Mouse (Mus musculus) kidney, embryonic 15.5 days (tissue): ENCODE data around the gene Myf5. TPM values are rescaled to one million over a fixed set of nuclear protein-coding genes. Genes with fewer than 3 reads are reported as not detected.

ENCODE experiments used
- ATAC-seq: fragments of 200-750 bp; cut with Nextera tagmentation; replicated peaks from 2 replicates; pipeline ENCODE4 v1.8.0; 2017; ENCODE audit warnings: moderate TSS enrichment; ENCODE audit not compliant: low FRiP score
- H3K27ac ChIP-seq: fragments of 300-500 bp; sonication (generic); 2 replicates; pipeline ENCODE4 v1.5.1; 2015; ENCODE audit warnings: mild to moderate bottlenecking, inconsistent platforms
- H3K27me3 ChIP-seq: fragments of 300-500 bp; sonication (generic); 2 replicates; pipeline ENCODE4 v1.6.1; 2015; ENCODE audit warnings: inconsistent platforms
- H3K36me3 ChIP-seq: fragments of 300-500 bp; sonication (generic); 2 replicates; pipeline ENCODE4 v1.6.1; 2015; ENCODE audit warnings: inconsistent platforms
- H3K4me1 ChIP-seq: fragments of 300-500 bp; sonication (generic); 2 replicates; pipeline ENCODE4 v1.6.1; 2015; ENCODE audit warnings: inconsistent platforms
- H3K4me2 ChIP-seq: fragments of 300-500 bp; sonication (generic); 2 replicates; pipeline ENCODE4 v1.6.1; 2015; ENCODE audit warnings: moderate library complexity, mild to moderate bottlenecking, inconsistent platforms
- H3K4me3 ChIP-seq: fragments of 300-500 bp; sonication (generic); replicated peaks from 2 replicates; pipeline ENCODE4 v1.5.1; 2015; ENCODE audit warnings: mild to moderate bottlenecking, inconsistent platforms
- H3K9ac ChIP-seq: fragments of 300-500 bp; sonication (generic); 2 replicates; pipeline ENCODE4 v1.6.1; 2015; ENCODE audit warnings: mild to moderate bottlenecking, inconsistent platforms
- H3K9me3 ChIP-seq: fragments of 300-500 bp; sonication (generic); replicated peaks from 2 replicates; pipeline ENCODE4 v1.6.1; 2016; ENCODE audit warnings: inconsistent platforms
- WGBS: fragments of 180-500 bp; shearing (Covaris S2); methylation state at CpG from one replicate; pipeline ENCODE4 v1.1.7; 2015; ENCODE audit warnings: mixed read lengths; 5-methylcytosine and 5-hydroxymethylcytosine counted together
- polyA plus RNA-seq: library from polyadenylated mRNA; unstranded; fragments of >200 nt; fragmentation: Nextera tagmentation; extraction: Ambion mirVana; gene quantifications from 2 replicates; pipeline ENCODE4 v1.2.1, GENCODE M21; 2015

Myf5 gene
- 0.80 and 0.95 TPM in 2 replicates for polyA plus RNA-seq

GRCm38 (mm10) chr10:107485870-107486269 is at the start of gene Myf5:
Myf5 (minus strand) TSS chr10:107486134.
- Histone ChIP-seq H3K4me2 (no peak within 1 kb of the TSS), H3K4me1 (no peaks in the 10 kb centered on the region)

GRCm38 (mm10) chr10:107528758-107529157 is 42.8 kb upstream of the Myf5 start:
- Histone ChIP-seq H3K4me2 (no peak overlapping the region), H3K27me3 (no peaks in the 10 kb centered on the region), H3K4me1 (no peaks in the 10 kb centered on the region), H3K27ac (no peak overlapping the region), H3K9me3 (no peaks in the 10 kb centered on the region), H3K36me3 (no peaks in the 10 kb centered on the region), H3K9ac (no peak overlapping the region), H3K4me3 (no peak overlapping the region)
- 77% methylated on average over 1 of the region's 1 CpGs for WGBS
- ATAC-seq, result no peak

More at GRCm38 (mm10) chr10:107485870-107486269, at the start of gene Myf5:
- Histone ChIP-seq H3K9me3 (no peaks in the 10 kb centered on the region), H3K27me3 (peaks cover 42% of the 10 kb centered on the region), H3K4me3 (no peak within 1 kb of the TSS), H3K36me3 (no peaks in the 10 kb centered on the region), H3K9ac (no peak within 1 kb of the TSS), H3K27ac (no peak within 1 kb of the TSS)
- ATAC-seq, result no peak
- WGBS, result 38% methylated on average over 8 of the region's 8 CpGs

- H3K4me2 ChIP-seq, result no peak overlapping the region
- WGBS, result 66% methylated on average over 5 of the region's 5 CpGs
- no peaks in the 10 kb centered on the region for H3K27me3 ChIP-seq
- no peaks in the 10 kb centered on the region for H3K4me1 ChIP-seq
- H3K9ac ChIP-seq, result no peak overlapping the region
- H3K9me3 ChIP-seq, result no peaks in the 10 kb centered on the region
- H3K27ac ChIP-seq, result no peak overlapping the region
- no peak for ATAC-seq
- H3K4me3 ChIP-seq, result no peak overlapping the region
- no peaks in the 10 kb centered on the region for H3K36me3 ChIP-seq
These were observed 33.3 kb upstream of the Myf5 start for GRCm38 (mm10) chr10:107519216-107519615.

- Histone ChIP-seq H3K9me3 (no peaks in the 10 kb centered on the region), H3K4me3 (no peak overlapping the region), H3K4me2 (no peak overlapping the region), H3K4me1 (no peaks in the 10 kb centered on the region), H3K27ac (no peak overlapping the region), H3K36me3 (no peaks in the 10 kb centered on the region), H3K9ac (no peak overlapping the region), H3K27me3 (no peaks in the 10 kb centered on the region)
- ATAC-seq, result no peak
- WGBS, result 46% methylated on average over 7 of the region's 7 CpGs
These were observed 30.7 kb upstream of the Myf5 start for GRCm38 (mm10) chr10:107516641-107517040.

- ATAC-seq, result no peak
- 63% methylated on average over 7 of the region's 7 CpGs for WGBS
These were observed 28.8 kb upstream of the Myf5 start for GRCm38 (mm10) chr10:107514735-107515134.

GRCm38 (mm10) chr10:107506397-107506796 is 20.5 kb upstream of the Myf5 start:
- WGBS, result 83% methylated on average over 2 of the region's 2 CpGs
- no peak overlapping the region for H3K4me3 ChIP-seq
- no peak for ATAC-seq
- H3K4me1 ChIP-seq, result no peaks in the 10 kb centered on the region
- no peak overlapping the region for H3K27ac ChIP-seq
- H3K9me3 ChIP-seq, result no peaks in the 10 kb centered on the region
- H3K27me3 ChIP-seq, result no peaks in the 10 kb centered on the region
- H3K36me3 ChIP-seq, result no peaks in the 10 kb centered on the region
- no peak overlapping the region for H3K4me2 ChIP-seq
- no peak overlapping the region for H3K9ac ChIP-seq

More at GRCm38 (mm10) chr10:107514735-107515134, 28.8 kb upstream of the Myf5 start:
- Histone ChIP-seq H3K4me3 (no peak overlapping the region), H3K27me3 (no peaks in the 10 kb centered on the region), H3K9me3 (no peaks in the 10 kb centered on the region), H3K4me2 (no peak overlapping the region), H3K36me3 (no peaks in the 10 kb centered on the region), H3K9ac (no peak overlapping the region), H3K4me1 (no peaks in the 10 kb centered on the region), H3K27ac (no peak overlapping the region)

- no peaks in the 10 kb centered on the region for H3K4me1 ChIP-seq
- H3K4me2 ChIP-seq, result no peak overlapping the region
- no peaks in the 10 kb centered on the region for H3K27me3 ChIP-seq
- H3K9me3 ChIP-seq, result no peaks in the 10 kb centered on the region
- no peak overlapping the region for H3K27ac ChIP-seq
- H3K4me3 ChIP-seq, result no peak overlapping the region
- 68% methylated on average over 4 of the region's 4 CpGs for WGBS
- no peaks in the 10 kb centered on the region for H3K36me3 ChIP-seq
- no peak for ATAC-seq
- H3K9ac ChIP-seq, result no peak overlapping the region
These were observed 17.5 kb upstream of the Myf5 start for GRCm38 (mm10) chr10:107503430-107503829.

GRCm38 (mm10) chr10:107502193-107502592 is 16.3 kb upstream of the Myf5 start:
- H3K4me1 ChIP-seq, result no peaks in the 10 kb centered on the region
- H3K27me3 ChIP-seq, result no peaks in the 10 kb centered on the region
- no peak overlapping the region for H3K9ac ChIP-seq
- no peaks in the 10 kb centered on the region for H3K36me3 ChIP-seq
- no peak overlapping the region for H3K4me2 ChIP-seq
- no peak for ATAC-seq
- no peak overlapping the region for H3K27ac ChIP-seq
- H3K9me3 ChIP-seq, result no peaks in the 10 kb centered on the region
- 88% methylated on average over 7 of the region's 7 CpGs for WGBS
- H3K4me3 ChIP-seq, result no peak overlapping the region

- no peak overlapping the region for H3K9ac ChIP-seq
- no peak overlapping the region for H3K4me2 ChIP-seq
- WGBS, result 84% methylated on average over 7 of the region's 7 CpGs
- H3K4me3 ChIP-seq, result no peak overlapping the region
- H3K27me3 ChIP-seq, result peaks cover 5% of the 10 kb centered on the region; the same call in 1 of the 2 replicates
- H3K9me3 ChIP-seq, result no peaks in the 10 kb centered on the region
- no peak overlapping the region for H3K27ac ChIP-seq
- no peaks in the 10 kb centered on the region for H3K4me1 ChIP-seq
- H3K36me3 ChIP-seq, result no peaks in the 10 kb centered on the region
- ATAC-seq, result no peak
These were observed 13.7 kb upstream of the Myf5 start for GRCm38 (mm10) chr10:107499656-107500055.

- Histone ChIP-seq H3K4me2 (no peak overlapping the region), H3K27ac (no peak overlapping the region), H3K4me1 (0 out of 2 replicates have a peak, but pooled peaks cover 8% of the 10 kb centered on the region), H3K9me3 (no peaks in the 10 kb centered on the region), H3K4me3 (no peak overlapping the region), H3K9ac (no peak overlapping the region), H3K27me3 (peaks cover 18% of the 10 kb centered on the region), H3K36me3 (no peaks in the 10 kb centered on the region)
- ATAC-seq, result no peak
- 96% methylated on average over 1 of the region's 1 CpGs for WGBS
These were observed 10.5 kb upstream of the Myf5 start for GRCm38 (mm10) chr10:107496402-107496801.

- H3K36me3 ChIP-seq, result no peaks in the 10 kb centered on the region
- H3K27ac ChIP-seq, result no peak within 1 kb of the TSS
- 63% methylated on average over 6 of the region's 6 CpGs for WGBS
- H3K4me2 ChIP-seq, result peak within 1 kb of the TSS; percentile 53
- H3K4me1 ChIP-seq, result 0 out of 2 replicates have a peak, but pooled peaks cover 8% of the 10 kb centered on the region
- H3K27me3 ChIP-seq, result peaks cover 24% of the 10 kb centered on the region
- H3K9ac ChIP-seq, result no peak within 1 kb of the TSS
- ATAC-seq, result no peak
- H3K4me3 ChIP-seq, result peak within 1 kb of the TSS; percentile 31; the same call in 1 of the 2 replicates
- H3K9me3 ChIP-seq, result no peaks in the 10 kb centered on the region
These were observed 8.6 kb upstream of the Myf5 start, which contains the start of gene Myf6 for GRCm38 (mm10) chr10:107494568-107494967. Myf6 (minus strand) TSS chr10:107494737.

GRCm38 (mm10) chr10:107493580-107494474 is 7.9 kb upstream of the Myf5 start:
- no peaks in the 10 kb centered on the region for H3K36me3 ChIP-seq
- peak overlapping the region; percentile 53 for H3K4me2 ChIP-seq
- no peak overlapping the region for H3K27ac ChIP-seq
- 0 out of 2 replicates have a peak, but pooled peaks cover 8% of the 10 kb centered on the region for H3K4me1 ChIP-seq
- WGBS, result 43% methylated on average over 20 of the region's 20 CpGs
- H3K9me3 ChIP-seq, result no peaks in the 10 kb centered on the region
- H3K9ac ChIP-seq, result no peak overlapping the region
- peaks cover 30% of the 10 kb centered on the region for H3K27me3 ChIP-seq
- H3K4me3 ChIP-seq, result peak overlapping the region; percentile 31
- peak; percentile 59 for ATAC-seq
